ENCODE assay signal across 28 mouse cellular contexts in the genomic region with DNA sequence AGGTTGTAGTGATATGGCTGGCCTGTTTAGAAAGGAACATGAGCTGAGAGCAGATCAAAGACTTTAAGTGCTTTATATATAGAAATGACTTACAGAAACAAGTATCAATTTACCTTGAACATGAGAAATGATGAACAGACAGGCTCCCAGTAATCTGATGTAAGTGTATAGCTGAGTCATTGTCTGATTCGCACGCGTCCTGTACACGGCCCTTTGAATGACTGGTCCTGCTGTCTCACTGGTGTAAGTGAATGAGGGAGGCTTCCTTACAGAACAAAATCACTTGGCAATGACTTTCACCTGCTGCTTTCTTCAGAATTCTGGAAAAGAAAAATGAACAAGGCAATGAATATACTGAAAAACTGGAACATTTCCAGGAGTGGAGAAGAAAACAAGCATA. TPM values are rescaled to one million over a fixed set of nuclear protein-coding genes. Genes with fewer than 3 reads are reported as not detected.
DNase-seq lines count a peak whose midpoint lies in the region; ATAC-seq and TF ChIP-seq lines count a peak whose summit lies in the region.
"Had no signal": no experiment of that assay in that cellular context is flagged by ENCODE, and none has a peak within 500 bp of the region (broad histone marks: within the 10 kb centered on the region; RNA-seq: fewer than 3 reads in every experiment).

No protein-coding gene starts in this region.

- H3K4me1 ChIP-seq in hindbrain, embryonic 16.5 days (ENCODE audit: control insufficient read depth, insufficient read depth, low read depth, low read length), result no peaks in the 10 kb centered on the region
- H3K4me1 ChIP-seq: forebrain, embryonic 15.5 days; hindbrain, embryonic 15.5 days; liver, embryonic 13.5 days had no signal

- no peak overlapping the region for H3K4me2 ChIP-seq in hindbrain, embryonic 16.5 days (ENCODE audit: low read length)
- H3K4me2 ChIP-seq: embryonic facial prominence, embryonic 13.5 days; forebrain, embryonic 15.5 days; hindbrain, embryonic 15.5 days; liver, embryonic 13.5 days; stomach, embryonic 15.5 days had no signal

- peaks cover 5% of the 10 kb centered on the region; the same call in 1 of the 2 replicates for H3K36me3 ChIP-seq in hindbrain, embryonic 16.5 days (ENCODE audit: control insufficient read depth, insufficient read depth, low read length)
- H3K36me3 ChIP-seq: G1E had no signal

- peak overlapping the region; percentile 68 for H3K27ac ChIP-seq in gastrocnemius, adult 2 months
- no peak overlapping the region for H3K27ac ChIP-seq in hindbrain, embryonic 16.5 days (ENCODE audit: low read depth, low read length)
- H3K27ac ChIP-seq: embryonic facial prominence, embryonic 13.5 days; forebrain, embryonic 15.5 days; heart, embryonic 10.5 days; hindbrain, embryonic 15.5 days; liver, embryonic 13.5 days; stomach, embryonic 15.5 days had no signal

- ATAC-seq in hindbrain, embryonic 16.5 days, result no peak
- ATAC-seq: forebrain, embryonic 15.5 days; intestine, embryonic 16.5 days had no signal

- TF ChIP-seq CTCF in gastrocnemius, adult 2 months (IDR thresholded peaks at IDR 0.05), result no peak

- H3K27me3 ChIP-seq in hindbrain, embryonic 16.5 days (replicated peaks; ENCODE audit: control insufficient read depth, insufficient read depth, low read length), result no peaks in the 10 kb centered on the region
- H3K27me3 ChIP-seq: CH12.LX; embryonic facial prominence, embryonic 13.5 days; forebrain, embryonic 15.5 days; hindbrain, embryonic 15.5 days; liver, embryonic 13.5 days; stomach, embryonic 15.5 days had no signal

- H3K9me3 ChIP-seq in hindbrain, embryonic 16.5 days (ENCODE audit: control insufficient read depth, low read length), result no peaks in the 10 kb centered on the region
- H3K9me3 ChIP-seq: embryonic facial prominence, embryonic 13.5 days; forebrain, embryonic 15.5 days; G1E; heart, embryonic 10.5 days; hindbrain, embryonic 15.5 days; liver, embryonic 13.5 days; stomach, embryonic 15.5 days had no signal

- H3K9ac ChIP-seq in hindbrain, embryonic 16.5 days (ENCODE audit: low read depth, low read length), result no peak overlapping the region
- H3K9ac ChIP-seq: embryonic facial prominence, embryonic 13.5 days; forebrain, embryonic 15.5 days; hindbrain, embryonic 15.5 days; liver, embryonic 13.5 days; stomach, embryonic 15.5 days had no signal

- 67% methylated on average over 4 of the region's 4 CpGs for WGBS in hindbrain, embryonic 16.5 days

- intact Hi-C loops in gastrocnemius, adult 2 months (cut with DNase I), result no loop called here
- intact Hi-C loops in gastrocnemius, postnatal 14 days (cut with DNase I; ENCODE audit: low total_unique reads), result no loop called here

- H3K4me3 ChIP-seq in gastrocnemius, adult 2 months, result no peak overlapping the region
- H3K4me3 ChIP-seq in hindbrain, embryonic 16.5 days (ENCODE audit: low read length), result no peak overlapping the region
- H3K4me3 ChIP-seq: embryonic facial prominence, embryonic 13.5 days; forebrain, embryonic 15.5 days; heart, embryonic 10.5 days; hindbrain, embryonic 15.5 days; liver, embryonic 13.5 days; stomach, embryonic 15.5 days had no signal

- DNase-seq in adrenal gland, adult 2 months, result peak; percentile 48
- no peak for DNase-seq in adrenal gland, adult 8-10 months
- DNase-seq in gastrocnemius, adult 2 months, result no peak
- DNase-seq in gastrocnemius, postnatal 14 days, result no peak
- DNase-seq in 416B (ENCODE audit: low read depth) (peak; percentile 27), adipocyte (ENCODE audit: low spot score) (no peak)
- peak; percentile 76 for DNase-seq in brain, adult 2 months (ENCODE audit: low read depth, low spot score)
- DNase-seq: cerebellum, adult 18-20 months; cerebellum, postnatal 14 days; kidney, adult 9 months; kidney, postnatal 14 days; liver, embryonic 13.5 days; lung, adult 2 months; lung, postnatal 14 days; midbrain, embryonic 14.5 days; right cerebral cortex, adult 18-20 months; right cerebral cortex, postnatal 4 days; thymus, adult 2 months; thymus, postnatal 4 days had no signal

RNA-seq across cellular contexts. Expression of a gene that starts 55.5 kb away (rescaled TPM):
- 10 to 100 TPM; 56.4 to 64.4 TPM for total RNA-seq in adrenal gland, adult 2 months (2021)
- 3.4 and 3.7 TPM in 2 replicates for polyA plus RNA-seq in adrenal gland, adult 2 months (2012; rRNA removed)
- total RNA-seq in adrenal gland, adult 8-10 months (2022), result 10 to 100 TPM; 60.5 to 74.7 (median 67.1) TPM
- total RNA-seq in gastrocnemius, adult 2 months (2021), result 10 to 100 TPM; 49.4 to 54.1 TPM
- total RNA-seq in gastrocnemius, postnatal 14 days (2021), result 10 to 100 TPM; 65.3 to 69.9 TPM
- polyA plus RNA-seq in hindbrain, embryonic 16.5 days (2015; fragmentation: Nextera tagmentation; extraction: Ambion mirVana), result 11.1 and 19.0 TPM in 2 replicates
- polyA plus RNA-seq: G1E had no signal

Comparison
In these comparisons a context has a peak if more than half of its experiments do, and no peak if none do; other contexts are left out.
1. DNase-seq: peak in adrenal gland, adult 2 months (single experiment), 416B (single experiment) and brain, adult 2 months (single experiment); none in adrenal gland, adult 8-10 months (single experiment), gastrocnemius, adult 2 months (single experiment), gastrocnemius, postnatal 14 days (single experiment) and adipocyte (single experiment).